Mouse (Mus musculus): ENCODE data around the gene Pfkfb4. TPM values are rescaled to one million over a fixed set of nuclear protein-coding genes. Genes with fewer than 3 reads are reported as not detected.

Pfkfb4 gene
- polyA plus RNA-seq, 1 experiment from 2014 or later, result 15.1 TPM

- Histone ChIP-seq H3K27me3 (replicated peaks; ENCODE audit: control insufficient read depth, insufficient read depth, low read length) (no peaks in the 10 kb centered on the region), H3K4me3 (ENCODE audit: low read length) (peak overlapping the region; percentile 84), H3K27ac (ENCODE audit: low read length) (peak overlapping the region; percentile 93), H3K9me3 (ENCODE audit: control insufficient read depth, low read length) (no peaks in the 10 kb centered on the region), H3K4me2 (ENCODE audit: low read depth, low read length) (peak overlapping the region; percentile 74), H3K4me1 (ENCODE audit: control insufficient read depth, insufficient read depth, low read length) (peaks cover 30% of the 10 kb centered on the region), H3K36me3 (ENCODE audit: control insufficient read depth, insufficient read depth, low read length) (no peaks in the 10 kb centered on the region), H3K9ac (ENCODE audit: low read depth, low read length) (peak overlapping the region; percentile 92)
- ATAC-seq, result peak; percentile 31
- 20% methylated on average over 8 of the region's 8 CpGs for WGBS
These were observed 47.4 kb downstream of the Pfkfb4 start for GRCm38 (mm10) chr9:109038901-109039364.

DNA sequence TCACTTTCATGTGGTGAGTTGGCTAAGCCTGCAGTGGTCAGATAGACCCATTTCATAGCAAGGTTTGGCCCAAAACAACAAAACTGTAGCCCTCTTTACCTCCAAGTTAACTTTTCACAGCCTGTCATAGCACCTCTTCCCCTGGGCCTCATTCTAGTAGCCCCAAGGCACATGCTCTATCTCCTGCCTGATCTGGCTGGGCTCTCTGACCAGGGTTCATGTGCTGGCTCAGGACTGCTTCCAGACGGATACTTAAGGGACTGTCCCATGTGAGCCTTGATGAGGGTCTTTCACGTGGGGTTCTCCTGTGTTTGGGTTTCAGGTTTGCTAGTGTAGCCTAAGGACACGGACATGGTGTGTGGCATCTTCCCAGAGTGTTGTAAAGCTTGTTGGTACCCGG is 48.1 kb downstream of the Pfkfb4 start:
- H3K4me1 ChIP-seq (ENCODE audit: control insufficient read depth, insufficient read depth, low read length), result peaks cover 30% of the 10 kb centered on the region
- no peaks in the 10 kb centered on the region for H3K9me3 ChIP-seq (ENCODE audit: control insufficient read depth, low read length)
- H3K9ac ChIP-seq (ENCODE audit: low read depth, low read length), result peak overlapping the region; percentile 92
- H3K27ac ChIP-seq (ENCODE audit: low read length), result peak overlapping the region; percentile 93
- 68% methylated on average over 4 of the region's 4 CpGs for WGBS
- H3K4me2 ChIP-seq (ENCODE audit: low read depth, low read length), result peak overlapping the region; percentile 74
- no peaks in the 10 kb centered on the region for H3K27me3 ChIP-seq (replicated peaks; ENCODE audit: control insufficient read depth, insufficient read depth, low read length)
- no peaks in the 10 kb centered on the region for H3K36me3 ChIP-seq (ENCODE audit: control insufficient read depth, insufficient read depth, low read length)
- H3K4me3 ChIP-seq (ENCODE audit: low read length), result peak overlapping the region; percentile 84
- no peak for ATAC-seq

GRCm38 (mm10) chr9:109040216-109040615 is 48.6 kb downstream of the Pfkfb4 start:
- Histone ChIP-seq H3K4me2 (ENCODE audit: low read depth, low read length) (peak overlapping the region; percentile 74), H3K9me3 (ENCODE audit: control insufficient read depth, low read length) (no peaks in the 10 kb centered on the region), H3K27me3 (replicated peaks; ENCODE audit: control insufficient read depth, insufficient read depth, low read length) (no peaks in the 10 kb centered on the region), H3K27ac (ENCODE audit: low read length) (peak overlapping the region; percentile 93), H3K36me3 (ENCODE audit: control insufficient read depth, insufficient read depth, low read length) (no peaks in the 10 kb centered on the region), H3K9ac (ENCODE audit: low read depth, low read length) (peak overlapping the region; percentile 92), H3K4me3 (ENCODE audit: low read length) (peak overlapping the region; percentile 84), H3K4me1 (ENCODE audit: control insufficient read depth, insufficient read depth, low read length) (peaks cover 30% of the 10 kb centered on the region)
- ATAC-seq, result 0 out of 2 replicates have a peak, but pooled peaks have one; percentile 11
- 64% methylated on average over 8 of the region's 8 CpGs for WGBS

DNA sequence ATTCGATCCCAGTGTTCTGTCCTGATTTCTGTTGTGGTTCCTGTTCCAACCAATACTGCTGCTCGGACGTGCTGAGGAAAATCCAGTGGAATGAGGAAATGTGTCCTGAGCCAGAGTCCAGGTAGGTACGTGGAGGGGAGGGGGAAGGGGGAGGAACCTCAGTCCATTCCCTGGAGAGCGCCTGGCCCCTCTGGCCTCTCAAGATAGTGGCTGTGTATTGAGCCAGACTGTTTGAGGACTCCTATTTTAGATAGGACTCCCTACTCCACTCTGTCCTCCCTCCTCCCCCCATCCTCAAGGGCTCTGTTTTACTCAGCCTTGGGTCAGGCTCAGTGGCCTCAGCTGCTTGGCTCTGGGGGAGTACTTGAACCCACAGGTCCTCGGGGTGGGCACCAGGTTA is 49.3 kb downstream of the Pfkfb4 start:
- H3K27me3 ChIP-seq (replicated peaks; ENCODE audit: control insufficient read depth, insufficient read depth, low read length), result no peaks in the 10 kb centered on the region
- peaks cover 30% of the 10 kb centered on the region for H3K4me1 ChIP-seq (ENCODE audit: control insufficient read depth, insufficient read depth, low read length)
- H3K36me3 ChIP-seq (ENCODE audit: control insufficient read depth, insufficient read depth, low read length), result no peaks in the 10 kb centered on the region
- peak overlapping the region; percentile 74 for H3K4me2 ChIP-seq (ENCODE audit: low read depth, low read length)
- peak overlapping the region; percentile 84 for H3K4me3 ChIP-seq (ENCODE audit: low read length)
- H3K27ac ChIP-seq (ENCODE audit: low read length), result peak overlapping the region; percentile 93
- H3K9ac ChIP-seq (ENCODE audit: low read depth, low read length), result peak overlapping the region; percentile 92
- no peaks in the 10 kb centered on the region for H3K9me3 ChIP-seq (ENCODE audit: control insufficient read depth, low read length)
- WGBS, result 45% methylated on average over 6 of the region's 6 CpGs
- peak; percentile 88 for ATAC-seq

DNA sequence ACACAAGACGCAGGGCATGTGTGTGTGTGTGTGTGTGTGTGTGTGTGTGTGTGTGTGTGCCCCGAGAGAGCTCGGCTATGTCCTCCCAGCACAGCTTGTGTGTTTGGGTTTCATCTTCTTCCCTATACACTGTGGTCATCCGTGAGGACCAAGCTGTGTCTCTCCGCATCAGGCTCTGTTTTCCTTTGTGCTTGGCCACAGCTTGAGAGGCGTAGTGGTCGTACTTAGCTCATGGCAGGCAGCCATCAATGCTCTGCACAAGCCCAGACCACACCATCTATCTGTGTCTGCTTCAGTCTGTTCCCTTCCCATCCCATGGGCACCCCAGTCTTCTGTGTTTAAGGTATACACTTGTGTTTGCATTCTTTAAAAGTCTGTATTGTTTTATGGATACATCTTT is 49.8 kb downstream of the Pfkfb4 start:
- peak overlapping the region; percentile 74 for H3K4me2 ChIP-seq (ENCODE audit: low read depth, low read length)
- peak overlapping the region; percentile 93 for H3K27ac ChIP-seq (ENCODE audit: low read length)
- H3K4me3 ChIP-seq (ENCODE audit: low read length), result no peak overlapping the region
- WGBS, result 62% methylated on average over 7 of the region's 7 CpGs
- no peaks in the 10 kb centered on the region for H3K36me3 ChIP-seq (ENCODE audit: control insufficient read depth, insufficient read depth, low read length)
- H3K4me1 ChIP-seq (ENCODE audit: control insufficient read depth, insufficient read depth, low read length), result peaks cover 30% of the 10 kb centered on the region
- H3K27me3 ChIP-seq (replicated peaks; ENCODE audit: control insufficient read depth, insufficient read depth, low read length), result no peaks in the 10 kb centered on the region
- no peaks in the 10 kb centered on the region for H3K9me3 ChIP-seq (ENCODE audit: control insufficient read depth, low read length)
- ATAC-seq, result 0 out of 2 replicates have a peak, but pooled peaks have one; percentile 1
- peak overlapping the region; percentile 92 for H3K9ac ChIP-seq (ENCODE audit: low read depth, low read length)

DNA sequence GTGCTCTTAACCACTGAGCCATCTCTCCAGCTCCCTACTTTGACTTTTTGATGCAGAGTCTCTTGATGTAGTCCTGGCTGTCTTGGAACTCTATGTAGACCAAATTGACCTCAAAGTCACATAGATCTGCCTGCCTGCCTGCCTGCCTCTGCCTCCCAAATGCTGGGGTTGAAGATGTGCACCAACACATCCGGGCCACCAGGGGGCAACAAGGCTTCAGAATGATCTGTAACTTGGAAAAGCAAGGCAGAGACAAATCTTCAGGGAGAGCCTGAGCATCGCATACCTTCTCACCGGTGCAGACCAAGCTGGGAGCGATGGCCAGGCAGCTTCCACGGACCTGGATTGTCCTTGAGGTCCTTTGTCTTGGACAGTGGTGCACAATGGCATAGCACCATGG is 54.7 kb downstream of the Pfkfb4 start:
- 0 out of 2 replicates have a peak, but pooled peaks cover under 1% of the 10 kb centered on the region for H3K36me3 ChIP-seq (ENCODE audit: control insufficient read depth, insufficient read depth, low read length)
- no peak for ATAC-seq
- WGBS, result 41% methylated on average over 5 of the region's 5 CpGs

GRCm38 (mm10) chr9:109049316-109049715 is 57.7 kb downstream of the Pfkfb4 start:
- 0 out of 2 replicates have a peak, but pooled peaks cover 3% of the 10 kb centered on the region for H3K36me3 ChIP-seq (ENCODE audit: control insufficient read depth, insufficient read depth, low read length)
- no peaks in the 10 kb centered on the region for H3K9me3 ChIP-seq (ENCODE audit: control insufficient read depth, low read length)
- no peak for ATAC-seq
- no peak overlapping the region for H3K4me2 ChIP-seq (ENCODE audit: low read depth, low read length)
- H3K9ac ChIP-seq (ENCODE audit: low read depth, low read length), result no peak overlapping the region
- H3K27me3 ChIP-seq (replicated peaks; ENCODE audit: control insufficient read depth, insufficient read depth, low read length), result no peaks in the 10 kb centered on the region
- H3K4me3 ChIP-seq (ENCODE audit: low read length), result no peak overlapping the region
- H3K27ac ChIP-seq (ENCODE audit: low read length), result no peak overlapping the region
- peaks cover 1% of the 10 kb centered on the region for H3K4me1 ChIP-seq (ENCODE audit: control insufficient read depth, insufficient read depth, low read length)
- WGBS, result 72% methylated on average over 7 of the region's 7 CpGs

More for the DNA sequence above, 54.7 kb downstream of the Pfkfb4 start:
- Histone ChIP-seq H3K4me1 (ENCODE audit: control insufficient read depth, insufficient read depth, low read length) (peaks cover 5% of the 10 kb centered on the region), H3K27me3 (replicated peaks; ENCODE audit: control insufficient read depth, insufficient read depth, low read length) (no peaks in the 10 kb centered on the region), H3K4me3 (ENCODE audit: low read length) (no peak overlapping the region), H3K9ac (ENCODE audit: low read depth, low read length) (no peak overlapping the region), H3K9me3 (ENCODE audit: control insufficient read depth, low read length) (no peaks in the 10 kb centered on the region), H3K27ac (ENCODE audit: low read length) (no peak overlapping the region), H3K4me2 (ENCODE audit: low read depth, low read length) (no peak overlapping the region)

GRCm38 (mm10) chr9:109049996-109050673 is 58.6 kb downstream of the Pfkfb4 start:
- H3K4me2 ChIP-seq (ENCODE audit: low read depth, low read length), result no peak overlapping the region
- no peak overlapping the region for H3K27ac ChIP-seq (ENCODE audit: low read length)
- H3K4me3 ChIP-seq (ENCODE audit: low read length), result no peak overlapping the region
- WGBS, result 79% methylated on average over 9 of the region's 9 CpGs
- 0 out of 2 replicates have a peak, but pooled peaks have one; percentile 21 for ATAC-seq
- no peaks in the 10 kb centered on the region for H3K9me3 ChIP-seq (ENCODE audit: control insufficient read depth, low read length)
- 0 out of 2 replicates have a peak, but pooled peaks cover 3% of the 10 kb centered on the region for H3K36me3 ChIP-seq (ENCODE audit: control insufficient read depth, insufficient read depth, low read length)
- H3K9ac ChIP-seq (ENCODE audit: low read depth, low read length), result no peak overlapping the region
- H3K4me1 ChIP-seq (ENCODE audit: control insufficient read depth, insufficient read depth, low read length), result peaks cover 7% of the 10 kb centered on the region
- no peaks in the 10 kb centered on the region for H3K27me3 ChIP-seq (replicated peaks; ENCODE audit: control insufficient read depth, insufficient read depth, low read length)

- no peaks in the 10 kb centered on the region for H3K9me3 ChIP-seq (ENCODE audit: control insufficient read depth, low read length)
- no peak overlapping the region for H3K9ac ChIP-seq (ENCODE audit: low read depth, low read length)
- no peak overlapping the region for H3K27ac ChIP-seq (ENCODE audit: low read length)
- H3K4me1 ChIP-seq (ENCODE audit: control insufficient read depth, insufficient read depth, low read length), result peaks cover 10% of the 10 kb centered on the region
- no peaks in the 10 kb centered on the region for H3K27me3 ChIP-seq (replicated peaks; ENCODE audit: control insufficient read depth, insufficient read depth, low read length)
- no peak overlapping the region for H3K4me2 ChIP-seq (ENCODE audit: low read depth, low read length)
- 74% methylated on average over 3 of the region's 3 CpGs for WGBS
- H3K36me3 ChIP-seq (ENCODE audit: control insufficient read depth, insufficient read depth, low read length), result 0 out of 2 replicates have a peak, but pooled peaks cover 3% of the 10 kb centered on the region
- H3K4me3 ChIP-seq (ENCODE audit: low read length), result no peak overlapping the region
- ATAC-seq, result no peak
These were observed 59.1 kb downstream of the Pfkfb4 start for GRCm38 (mm10) chr9:109050674-109050997.
